Mouse (Mus musculus): ENCODE data around the gene Gm498. TPM values are rescaled to one million over a fixed set of nuclear protein-coding genes. Genes with fewer than 3 reads are reported as not detected.

Gm498 gene
- polyA plus RNA-seq, 1 experiment, result not detected

- no peak for TF ChIP-seq FLI1 (IDR thresholded peaks at IDR 0.05; ENCODE audit: low read length)
- TF ChIP-seq GATA1 (IDR thresholded peaks at IDR 0.05; ENCODE audit: borderline replicate concordance, low read length), result no peak
- Histone ChIP-seq H3K27me3 (replicated peaks) (no peaks in the 10 kb centered on the region), H3K4me3 (replicated peaks) (peak overlapping the region; percentile 21), H3K9me3 (no peaks in the 10 kb centered on the region), H3K36me3 (replicated peaks; ENCODE audit: low read length) (peaks cover 64% of the 10 kb centered on the region), H3K4me1 (peaks cover 73% of the 10 kb centered on the region)
Observed at GRCm38 (mm10) chr7:143832611-143833010, 34.0 kb upstream of the Gm498 start.

DNA sequence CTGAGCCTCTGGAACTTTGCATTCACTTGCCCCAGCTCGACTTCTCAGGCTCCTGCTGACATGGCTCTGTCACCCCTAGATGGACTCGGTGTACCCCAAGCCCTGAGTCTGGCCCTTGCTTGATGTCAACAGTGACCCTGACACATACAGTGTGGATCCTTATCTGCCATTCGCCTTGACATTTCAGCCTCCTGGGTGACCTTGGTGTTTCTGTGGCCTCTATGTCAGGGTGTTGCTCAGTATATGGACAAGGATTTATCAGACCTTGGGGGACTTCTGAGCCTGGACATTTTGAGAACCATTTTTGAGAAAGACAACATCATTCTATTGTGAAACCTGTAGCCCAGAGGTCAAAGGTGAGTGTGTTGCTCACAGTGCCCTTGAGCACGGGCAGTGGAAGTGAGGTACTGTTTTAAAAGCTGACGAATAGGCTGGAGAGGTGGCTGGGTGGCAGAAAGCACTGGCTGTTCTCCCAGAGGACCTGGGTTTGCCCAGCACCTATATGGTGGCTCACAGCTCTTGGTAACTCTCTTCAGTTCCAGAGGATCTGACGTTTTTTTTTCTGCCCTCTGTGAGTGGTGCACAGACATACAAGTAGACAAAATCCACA, 33.0 kb upstream of the Gm498 start:
- Histone ChIP-seq H3K36me3 (replicated peaks; ENCODE audit: low read length) (peaks cover 75% of the 10 kb centered on the region), H3K4me3 (replicated peaks) (no peak overlapping the region), H3K27me3 (replicated peaks) (no peaks in the 10 kb centered on the region), H3K9me3 (no peaks in the 10 kb centered on the region), H3K4me1 (peaks cover 77% of the 10 kb centered on the region)
- no peak for TF ChIP-seq FLI1 (IDR thresholded peaks at IDR 0.05; ENCODE audit: low read length)
- no peak for TF ChIP-seq GATA1 (IDR thresholded peaks at IDR 0.05; ENCODE audit: borderline replicate concordance, low read length)

GRCm38 (mm10) chr7:143834316-143834715, 32.3 kb upstream of the Gm498 start:
- H3K4me1 ChIP-seq, result peaks cover 71% of the 10 kb centered on the region
- H3K36me3 ChIP-seq (replicated peaks; ENCODE audit: low read length), result peaks cover 80% of the 10 kb centered on the region

DNA sequence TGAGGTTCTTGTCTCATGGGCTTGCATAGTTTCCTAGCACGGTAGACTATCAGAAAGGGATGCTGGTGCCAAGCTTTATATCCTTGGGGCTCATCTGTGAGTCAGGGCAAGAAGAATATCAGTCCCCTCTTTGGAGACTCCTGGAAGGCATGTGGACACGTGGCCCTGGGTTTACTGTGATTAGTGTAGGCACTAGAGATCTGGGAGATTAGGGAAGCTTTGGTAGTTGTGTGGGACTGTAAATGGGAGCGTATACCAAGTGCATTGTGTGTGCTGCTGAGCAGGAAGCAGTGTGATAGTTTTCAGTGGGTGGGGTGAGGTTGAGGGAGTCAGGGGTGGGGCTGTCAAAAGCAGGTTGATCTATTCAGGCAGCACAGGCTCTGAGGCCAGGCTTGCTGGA, 31.7 kb upstream of the Gm498 start:
- Histone ChIP-seq H3K4me1 (peaks cover 69% of the 10 kb centered on the region), H3K27me3 (replicated peaks) (no peaks in the 10 kb centered on the region), H3K4me3 (replicated peaks) (no peak overlapping the region), H3K36me3 (replicated peaks; ENCODE audit: low read length) (peaks cover 86% of the 10 kb centered on the region), H3K9me3 (no peaks in the 10 kb centered on the region)
- no peak for TF ChIP-seq FLI1 (IDR thresholded peaks at IDR 0.05; ENCODE audit: low read length)
- TF ChIP-seq GATA1 (IDR thresholded peaks at IDR 0.05; ENCODE audit: borderline replicate concordance, low read length), result no peak

More at GRCm38 (mm10) chr7:143834316-143834715, 32.3 kb upstream of the Gm498 start:
- Histone ChIP-seq H3K9me3 (no peaks in the 10 kb centered on the region), H3K4me3 (replicated peaks) (no peak overlapping the region), H3K27me3 (replicated peaks) (no peaks in the 10 kb centered on the region)
- no peak for TF ChIP-seq GATA1 (IDR thresholded peaks at IDR 0.05; ENCODE audit: borderline replicate concordance, low read length)
- TF ChIP-seq FLI1 (IDR thresholded peaks at IDR 0.05; ENCODE audit: low read length), result no peak

DNA sequence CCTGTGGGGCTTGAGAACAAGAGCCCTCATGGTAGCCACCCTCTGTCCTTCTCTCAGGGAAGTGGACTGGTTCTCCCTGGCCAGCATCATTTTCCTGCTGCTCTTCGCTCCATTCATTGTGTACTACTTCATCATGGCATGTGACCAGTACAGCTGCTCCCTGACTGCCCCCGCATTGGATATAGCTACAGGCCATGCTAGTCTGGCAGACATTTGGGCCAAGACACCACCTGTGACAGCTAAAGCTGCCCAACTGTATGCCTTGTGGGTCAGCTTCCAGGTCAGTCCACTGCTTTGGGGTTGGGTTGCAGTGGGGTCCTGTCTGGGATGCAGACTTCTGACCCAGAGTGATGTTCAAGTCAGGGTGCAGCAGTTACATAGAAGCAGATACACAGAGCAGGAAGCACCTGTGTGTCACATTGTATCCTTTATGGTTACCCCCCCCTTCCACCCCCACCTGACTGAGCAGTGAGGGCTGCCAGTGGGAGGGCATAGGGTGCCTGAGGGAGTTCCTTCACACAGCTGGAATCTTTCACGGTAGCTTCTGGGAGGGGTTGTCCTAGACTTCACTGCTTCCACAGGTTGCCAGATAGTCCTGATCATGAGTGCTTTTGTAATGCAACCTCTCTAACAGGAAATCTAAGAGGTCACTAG, 28.8 kb upstream of the Gm498 start:
- Histone ChIP-seq H3K4me1 (peaks cover 41% of the 10 kb centered on the region), H3K4me3 (replicated peaks) (no peak overlapping the region), H3K36me3 (replicated peaks; ENCODE audit: low read length) (peaks cover 99% of the 10 kb centered on the region), H3K27me3 (replicated peaks) (no peaks in the 10 kb centered on the region), H3K9me3 (no peaks in the 10 kb centered on the region)
- no peak for TF ChIP-seq GATA1 (IDR thresholded peaks at IDR 0.05; ENCODE audit: borderline replicate concordance, low read length)
- TF ChIP-seq FLI1 (IDR thresholded peaks at IDR 0.05; ENCODE audit: low read length), result no peak

DNA sequence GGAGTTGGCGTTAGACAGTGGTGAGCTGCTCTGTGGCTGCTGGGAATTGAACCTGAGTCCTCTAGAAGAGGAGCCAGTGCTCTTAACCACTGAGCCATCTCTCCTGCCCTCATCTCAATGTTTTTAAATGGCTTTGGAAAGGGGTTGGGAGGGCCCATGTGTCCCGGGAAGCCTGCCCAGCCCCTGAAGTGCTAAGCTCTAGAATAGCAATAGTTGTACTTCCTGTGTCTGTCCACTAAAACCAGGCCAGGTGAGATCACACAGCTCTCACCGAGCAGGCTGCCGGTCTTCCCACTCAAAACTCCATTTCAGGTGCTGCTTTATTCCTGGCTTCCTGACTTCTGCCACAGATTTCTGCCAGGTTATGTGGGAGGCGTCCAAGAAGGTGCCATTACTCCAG, 26.5 kb upstream of the Gm498 start:
- no peaks in the 10 kb centered on the region for H3K27me3 ChIP-seq (replicated peaks)
- H3K4me3 ChIP-seq (replicated peaks), result no peak overlapping the region
- H3K36me3 ChIP-seq (replicated peaks; ENCODE audit: low read length), result peaks cover 99% of the 10 kb centered on the region
- TF ChIP-seq FLI1 (IDR thresholded peaks at IDR 0.05; ENCODE audit: low read length), result no peak
- no peak for TF ChIP-seq GATA1 (IDR thresholded peaks at IDR 0.05; ENCODE audit: borderline replicate concordance, low read length)
- H3K4me1 ChIP-seq, result peaks cover 18% of the 10 kb centered on the region
- H3K9me3 ChIP-seq, result peaks cover 7% of the 10 kb centered on the region

DNA sequence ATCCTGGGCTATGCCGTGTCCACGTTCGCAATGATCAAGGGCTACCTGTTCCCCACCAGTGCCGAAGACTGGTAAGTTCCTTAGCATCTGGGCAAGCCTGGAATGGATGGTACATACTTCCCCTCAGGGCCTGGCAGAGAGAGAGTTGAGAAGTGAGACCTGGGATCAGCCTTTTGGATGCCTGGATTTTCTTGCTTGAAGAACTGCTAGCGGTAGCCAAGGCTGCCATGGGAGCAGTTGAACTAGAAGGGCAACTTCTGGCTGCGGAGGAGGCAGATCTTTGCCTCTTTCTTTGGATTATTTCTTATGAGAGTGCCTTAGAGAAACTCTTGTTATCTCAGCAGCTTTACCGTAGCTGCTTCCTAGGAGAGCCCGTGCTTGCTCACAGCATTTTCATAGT, 25.3 kb upstream of the Gm498 start:
- TF ChIP-seq GATA1 (IDR thresholded peaks at IDR 0.05; ENCODE audit: borderline replicate concordance, low read length) (no peak), FLI1 (IDR thresholded peaks at IDR 0.05; ENCODE audit: low read length) (no peak)
- no peaks in the 10 kb centered on the region for H3K27me3 ChIP-seq (replicated peaks)
- H3K4me3 ChIP-seq (replicated peaks), result no peak overlapping the region
- H3K4me1 ChIP-seq, result peaks cover 6% of the 10 kb centered on the region
- peaks cover 99% of the 10 kb centered on the region for H3K36me3 ChIP-seq (replicated peaks; ENCODE audit: low read length)
- H3K9me3 ChIP-seq, result peaks cover 7% of the 10 kb centered on the region

DNA sequence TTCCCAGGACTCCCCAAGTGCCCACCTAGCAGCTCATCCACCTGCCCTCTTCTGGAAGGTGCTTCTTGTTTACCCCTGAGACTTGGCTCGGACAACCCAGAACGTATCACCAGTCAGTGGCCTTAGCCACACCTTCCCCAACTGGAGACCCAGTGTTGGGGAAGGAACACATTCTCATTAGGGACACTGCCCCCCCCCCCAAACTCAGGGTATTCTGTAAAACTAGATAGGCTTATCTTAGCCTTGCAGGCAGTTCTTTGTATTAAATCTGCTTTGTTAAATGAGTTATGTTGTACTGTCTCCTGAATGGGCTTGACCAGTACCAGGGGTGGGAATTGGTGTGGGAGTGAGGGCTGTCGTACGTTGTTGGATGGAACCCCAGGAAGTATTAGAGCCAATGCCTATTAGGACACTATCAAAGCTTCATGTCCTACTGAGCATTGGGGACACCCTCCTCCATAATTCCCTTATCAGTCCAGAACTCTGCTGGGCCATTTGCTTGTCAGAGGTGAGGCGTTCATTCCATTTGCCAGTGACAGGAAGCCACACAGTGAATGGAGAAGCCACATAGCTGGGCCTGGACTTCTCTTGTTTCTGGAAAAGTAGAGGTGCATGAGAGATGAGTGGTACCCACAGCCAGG, 18.4 kb upstream of the Gm498 start:
- peaks cover 5% of the 10 kb centered on the region for H3K9me3 ChIP-seq
- TF ChIP-seq GATA1 (IDR thresholded peaks at IDR 0.05; ENCODE audit: borderline replicate concordance, low read length) (no peak), FLI1 (IDR thresholded peaks at IDR 0.05; ENCODE audit: low read length) (no peak)
- H3K36me3 ChIP-seq (replicated peaks; ENCODE audit: low read length), result peaks cover 59% of the 10 kb centered on the region
- no peaks in the 10 kb centered on the region for H3K27me3 ChIP-seq (replicated peaks)
- peaks cover 16% of the 10 kb centered on the region for H3K4me1 ChIP-seq
- no peak overlapping the region for H3K4me3 ChIP-seq (replicated peaks)

- no peaks in the 10 kb centered on the region for H3K27me3 ChIP-seq (replicated peaks)
- H3K9me3 ChIP-seq, result no peaks in the 10 kb centered on the region
- H3K4me1 ChIP-seq, result peaks cover 16% of the 10 kb centered on the region
- no peak for TF ChIP-seq GATA1 (IDR thresholded peaks at IDR 0.05; ENCODE audit: borderline replicate concordance, low read length)
- TF ChIP-seq FLI1 (IDR thresholded peaks at IDR 0.05; ENCODE audit: low read length), result no peak
- no peak overlapping the region for H3K4me3 ChIP-seq (replicated peaks)
- H3K36me3 ChIP-seq (replicated peaks; ENCODE audit: low read length), result peaks cover 53% of the 10 kb centered on the region
Observed at GRCm38 (mm10) chr7:143848768-143849482, 17.7 kb upstream of the Gm498 start.
